Mouse (Mus musculus) intestine, embryonic 14.5 days (tissue): ENCODE data around the gene Prickle1. TPM values are rescaled to one million over a fixed set of nuclear protein-coding genes. Genes with fewer than 3 reads are reported as not detected.

Source experiments
- ATAC-seq: fragments of 200-750 bp; cut with Nextera tagmentation; replicated peaks from 2 replicates; pipeline ENCODE4 v1.8.0; 2017; ENCODE audit warnings: low read depth, moderate number of reproducible peaks, moderate TSS enrichment, moderate library complexity; ENCODE audit not compliant: low FRiP score, low TSS enrichment
- DNase-seq: peaks from one replicate; pipeline ENCODE4 v3.0.0-alpha.2; 2018; ENCODE audit warnings: low spot score
- H3K27ac ChIP-seq: fragments of 300-500 bp; sonication (generic); 2 replicates; pipeline ENCODE4 v1.5.1; 2014; ENCODE audit warnings: low read depth, mild to moderate bottlenecking, control low read depth
- H3K27me3 ChIP-seq: fragments of 300-500 bp; sonication (generic); replicated peaks from 2 replicates; pipeline ENCODE4 v1.6.1; 2014; ENCODE audit warnings: low read length, control low read depth; ENCODE audit not compliant: control insufficient read depth, insufficient read depth
- H3K36me3 ChIP-seq: fragments of 300-500 bp; sonication (generic); 2 replicates; pipeline ENCODE4 v1.6.1; 2014; ENCODE audit warnings: low read length, control low read depth; ENCODE audit not compliant: control insufficient read depth, insufficient read depth
- H3K4me1 ChIP-seq: fragments of 300-500 bp; sonication (generic); replicated peaks from 2 replicates; pipeline ENCODE4 v1.6.1; 2014; ENCODE audit warnings: low read length, control low read depth, mixed read lengths; ENCODE audit not compliant: control insufficient read depth, insufficient read depth
- H3K4me2 ChIP-seq: fragments of 300-500 bp; sonication (generic); 2 replicates; pipeline ENCODE4 v1.6.1; 2014; ENCODE audit warnings: low read length
- H3K4me3 ChIP-seq: fragments of 300-500 bp; sonication (generic); 2 replicates; pipeline ENCODE4 v1.5.1; 2014; ENCODE audit warnings: low read depth, low read length, control low read depth, mixed read lengths
- H3K9ac ChIP-seq: fragments of 300-500 bp; sonication (generic); 2 replicates; pipeline ENCODE4 v1.6.1; 2014; ENCODE audit warnings: mild to moderate bottlenecking, low read length
- H3K9me3 ChIP-seq: fragments of 300-500 bp; sonication (generic); 2 replicates; pipeline ENCODE4 v1.6.1; 2016; ENCODE audit warnings: low read length, control low read depth; ENCODE audit not compliant: control insufficient read depth
- WGBS: fragments of 180-500 bp; shearing (Covaris S2); extraction: QIAGEN DNeasy Blood & Tissue Kit; methylation state at CpG from one replicate; pipeline ENCODE4 v1.1.7; 2014; 5-methylcytosine and 5-hydroxymethylcytosine counted together
- polyA plus RNA-seq: library from polyadenylated mRNA; unstranded; fragments of >200 nt; fragmentation: Nextera tagmentation; extraction: Ambion mirVana; gene quantifications from 2 replicates; pipeline ENCODE4 v1.2.1, GENCODE M21; 2014

The Prickle1 gene
- polyA plus RNA-seq, 1 experiment from 2014 or later: 31.0 TPM

GRCm38 (mm10) chr15:93619551-93619950 is 23.9 kb upstream of the Prickle1 start:
- no peak overlapping the region for H3K4me3 ChIP-seq
- peak; percentile 32 for DNase-seq
- no peak overlapping the region for H3K9ac ChIP-seq
- H3K4me2 ChIP-seq: no peak overlapping the region
- H3K27me3 ChIP-seq: no peaks in the 10 kb centered on the region
- no peak overlapping the region for H3K27ac ChIP-seq
- no peaks in the 10 kb centered on the region for H3K36me3 ChIP-seq
- WGBS: 48% methylated on average over 4 of the region's 4 CpGs
- ATAC-seq: no peak
- peaks cover 6% of the 10 kb centered on the region; the same call in 1 of the 2 replicates for H3K9me3 ChIP-seq
- peaks cover 6% of the 10 kb centered on the region; the same call in 1 of the 2 replicates for H3K4me1 ChIP-seq

- Histone ChIP-seq H3K4me3 (no peak overlapping the region), H3K27ac (no peak overlapping the region), H3K9me3 (peaks cover 6% of the 10 kb centered on the region; the same call in 1 of the 2 replicates), H3K27me3 (no peaks in the 10 kb centered on the region), H3K36me3 (no peaks in the 10 kb centered on the region), H3K9ac (no peak overlapping the region), H3K4me1 (peaks cover 6% of the 10 kb centered on the region; the same call in 1 of the 2 replicates), H3K4me2 (no peak overlapping the region)
- DNase-seq (peak; percentile 49), ATAC-seq (no peak)
- WGBS: 59% methylated on average over 6 of the region's 6 CpGs
These were observed 22.9 kb upstream of the Prickle1 start for GRCm38 (mm10) chr15:93618442-93619150.

- ATAC-seq (no peak), DNase-seq (peak; percentile 38)
- Histone ChIP-seq H3K27me3 (no peaks in the 10 kb centered on the region), H3K4me3 (no peak overlapping the region), H3K9ac (no peak overlapping the region), H3K4me2 (no peak overlapping the region), H3K9me3 (peaks cover 6% of the 10 kb centered on the region; the same call in 1 of the 2 replicates), H3K4me1 (peaks cover 6% of the 10 kb centered on the region; the same call in 1 of the 2 replicates), H3K36me3 (no peaks in the 10 kb centered on the region), H3K27ac (no peak overlapping the region)
- 94% methylated on average over 4 of the region's 4 CpGs for WGBS
These were observed 20.6 kb upstream of the Prickle1 start for GRCm38 (mm10) chr15:93616277-93616676.

GRCm38 (mm10) chr15:93615031-93615430 is 19.3 kb upstream of the Prickle1 start:
- 93% methylated on average over 3 of the region's 3 CpGs for WGBS
- Histone ChIP-seq H3K4me2 (no peak overlapping the region), H3K27ac (no peak overlapping the region), H3K36me3 (no peaks in the 10 kb centered on the region), H3K4me1 (peaks cover 12% of the 10 kb centered on the region; the same call in 1 of the 2 replicates), H3K9ac (no peak overlapping the region), H3K27me3 (no peaks in the 10 kb centered on the region), H3K4me3 (no peak overlapping the region), H3K9me3 (peaks cover 6% of the 10 kb centered on the region; the same call in 1 of the 2 replicates)
- peak; percentile 36 for DNase-seq
- ATAC-seq: no peak

- peak; percentile 46 for DNase-seq
- no peak overlapping the region for H3K4me2 ChIP-seq
- no peak overlapping the region for H3K27ac ChIP-seq
- H3K9me3 ChIP-seq: peaks cover 6% of the 10 kb centered on the region; the same call in 1 of the 2 replicates
- no peaks in the 10 kb centered on the region for H3K27me3 ChIP-seq
- no peak overlapping the region for H3K9ac ChIP-seq
- no peak for ATAC-seq
- WGBS: 36% methylated on average over 3 of the region's 3 CpGs
- no peaks in the 10 kb centered on the region for H3K36me3 ChIP-seq
- peaks cover 10% of the 10 kb centered on the region; the same call in 1 of the 2 replicates for H3K4me1 ChIP-seq
- no peak overlapping the region for H3K4me3 ChIP-seq
These were observed 17.9 kb upstream of the Prickle1 start for GRCm38 (mm10) chr15:93613606-93614005.

- Histone ChIP-seq H3K36me3 (no peaks in the 10 kb centered on the region), H3K27ac (peak overlapping the region; percentile 72; the same call in 1 of the 2 replicates)
- peak; percentile 47 for DNase-seq
These were observed 16.0 kb upstream of the Prickle1 start for GRCm38 (mm10) chr15:93611536-93612300.

GRCm38 (mm10) chr15:93610721-93611201 is 15.1 kb upstream of the Prickle1 start:
- Histone ChIP-seq H3K36me3 (no peaks in the 10 kb centered on the region), H3K4me3 (no peak overlapping the region), H3K27me3 (no peaks in the 10 kb centered on the region), H3K9me3 (peaks cover 6% of the 10 kb centered on the region; the same call in 1 of the 2 replicates), H3K4me2 (no peak overlapping the region), H3K4me1 (peaks cover 8% of the 10 kb centered on the region; the same call in 1 of the 2 replicates), H3K27ac (peak overlapping the region; percentile 72), H3K9ac (no peak overlapping the region)
- ATAC-seq (peak; percentile 80), DNase-seq (peak; percentile 60)
- 28% methylated on average over 19 of the region's 19 CpGs for WGBS

More at GRCm38 (mm10) chr15:93611536-93612300, 16.0 kb upstream of the Prickle1 start:
- Histone ChIP-seq H3K9me3 (peaks cover 6% of the 10 kb centered on the region; the same call in 1 of the 2 replicates), H3K4me1 (peaks cover 8% of the 10 kb centered on the region; the same call in 1 of the 2 replicates), H3K9ac (no peak overlapping the region), H3K4me2 (no peak overlapping the region), H3K4me3 (no peak overlapping the region), H3K27me3 (no peaks in the 10 kb centered on the region)
- no peak for ATAC-seq
- 84% methylated on average over 16 of the region's 16 CpGs for WGBS

GRCm38 (mm10) chr15:93610288-93610687 is 14.6 kb upstream of the Prickle1 start:
- DNase-seq: no peak
- no peak overlapping the region for H3K9ac ChIP-seq
- WGBS: 59% methylated on average over 18 of the region's 18 CpGs
- no peak overlapping the region for H3K4me3 ChIP-seq
- no peak overlapping the region for H3K4me2 ChIP-seq
- H3K4me1 ChIP-seq: peaks cover 8% of the 10 kb centered on the region; the same call in 1 of the 2 replicates
- no peaks in the 10 kb centered on the region for H3K27me3 ChIP-seq
- no peaks in the 10 kb centered on the region for H3K36me3 ChIP-seq
- H3K9me3 ChIP-seq: peaks cover 6% of the 10 kb centered on the region; the same call in 1 of the 2 replicates
- H3K27ac ChIP-seq: peak overlapping the region; percentile 72
- 0 out of 2 replicates have a peak, but pooled peaks have one; percentile 27 for ATAC-seq
